Mouse (Mus musculus) spleen, postnatal 14 days (tissue): ENCODE results near the gene Upf3b.
A peak's percentile ranks its signal among the peaks of the same experiment; 100 is the strongest.
"Not testable (repeated sequence)": the region's sequence is repeated elsewhere in the genome, so short reads cannot be mapped to it uniquely, and the experiment has no call there.

ENCODE experiments used
- DNase-seq, 2 experiments: peaks; one replicate each; pipeline ENCODE4 v3.0.0; 2021 to 2022; ENCODE audit warnings: low spot score in 2 of 2

Gene Upf3b

GRCm38 (mm10) chrX:37080345-37080744 is 29.8 kb downstream of the Upf3b start:
- DNase-seq, result not testable (repeated sequence)

- DNase-seq, result no peak
Observed at GRCm38 (mm10) chrX:37076651-37077050, 33.5 kb downstream of the Upf3b start.

- DNase-seq, result peak; percentile 9 to 51
Observed at GRCm38 (mm10) chrX:37074262-37074892, 35.7 kb downstream of the Upf3b start.

- no peak for DNase-seq
Observed at GRCm38 (mm10) chrX:37068766-37069165, 41.4 kb downstream of the Upf3b start.

- DNase-seq, result no peak
Observed at GRCm38 (mm10) chrX:37067299-37067698, 42.8 kb downstream of the Upf3b start.

- no peak for DNase-seq
Observed at GRCm38 (mm10) chrX:37063902-37064301, 46.2 kb downstream of the Upf3b start.

- no peak for DNase-seq
Observed at GRCm38 (mm10) chrX:37048890-37049823, 61.0 kb downstream of the Upf3b start.

- DNase-seq, result no peak
Observed at GRCm38 (mm10) chrX:37048066-37048889, 61.8 kb downstream of the Upf3b start, which contains the start of gene Sowahd. Gene Sowahd (plus strand): TSS chrX:37048845.

GRCm38 (mm10) chrX:37042726-37043125 is 67.4 kb downstream of the Upf3b start:
- DNase-seq, result peak; percentile 8 to 23
